Mouse (Mus musculus) heart, embryonic 15.5 days (tissue): ENCODE results near the gene Chd6. TPM values are rescaled to one million over a fixed set of nuclear protein-coding genes. Genes with fewer than 3 reads are reported as not detected.

ENCODE experiments used
- ATAC-seq: fragments of 200-750 bp; cut with Nextera tagmentation; replicated peaks from 2 replicates; pipeline ENCODE4 v1.8.0; 2017; ENCODE audit warnings: low read depth, moderate TSS enrichment; ENCODE audit not compliant: insufficient number of reproducible peaks, insufficient read depth, low FRiP score
- H3K27ac ChIP-seq: fragments of 300-500 bp; sonication (generic); 2 replicates; pipeline ENCODE4 v1.5.1; 2015; ENCODE audit warnings: mild to moderate bottlenecking, inconsistent platforms
- H3K27me3 ChIP-seq: fragments of 300-500 bp; sonication (generic); 2 replicates; pipeline ENCODE4 v1.6.1; 2015; ENCODE audit warnings: inconsistent platforms
- H3K36me3 ChIP-seq: fragments of 300-500 bp; sonication (generic); 2 replicates; pipeline ENCODE4 v1.6.1; 2015; ENCODE audit warnings: mild to moderate bottlenecking, inconsistent platforms
- H3K4me1 ChIP-seq: fragments of 300-500 bp; sonication (generic); replicated peaks from 2 replicates; pipeline ENCODE4 v1.6.1; 2015; ENCODE audit warnings: inconsistent platforms
- H3K4me2 ChIP-seq: fragments of 300-500 bp; sonication (generic); 2 replicates; pipeline ENCODE4 v1.6.1; 2015; ENCODE audit warnings: inconsistent platforms, mild to moderate bottlenecking, moderate library complexity
- H3K4me3 ChIP-seq: fragments of 300-500 bp; sonication (generic); 2 replicates; pipeline ENCODE4 v1.5.1; 2015; ENCODE audit warnings: mild to moderate bottlenecking, inconsistent platforms
- H3K9ac ChIP-seq: fragments of 300-500 bp; sonication (generic); 2 replicates; pipeline ENCODE4 v1.6.1; 2015; ENCODE audit warnings: mild to moderate bottlenecking, inconsistent platforms
- H3K9me3 ChIP-seq: fragments of 300-500 bp; sonication (generic); replicated peaks from 2 replicates; pipeline ENCODE4 v1.6.1; 2016; ENCODE audit warnings: inconsistent platforms
- WGBS: fragments of 180-500 bp; shearing (Covaris S2); methylation state at CpG from one replicate; pipeline ENCODE4 v1.1.7; 2015; ENCODE audit warnings: mixed read lengths; 5-methylcytosine and 5-hydroxymethylcytosine counted together
- polyA plus RNA-seq: library from polyadenylated mRNA; unstranded; fragments of >200 nt; fragmentation: Nextera tagmentation; extraction: Ambion mirVana; gene quantifications from 2 replicates; pipeline ENCODE4 v1.2.1, GENCODE M21; 2015

The Chd6 gene
- polyA plus RNA-seq, 1 experiment from 2014 or later, result 17.1 TPM

GRCm38 (mm10) chr2:161108085-161108927, 569 bp downstream of the Chd6 start:
- H3K9ac ChIP-seq, result peak overlapping the region; percentile 98

GRCm38 (mm10) chr2:161107236-161107635, 1.6 kb downstream of the Chd6 start:
- Histone ChIP-seq H3K4me3 (peak overlapping the region; percentile 98), H3K27ac (no peak overlapping the region), H3K4me2 (peak overlapping the region; percentile 67), H3K9me3 (no peaks in the 10 kb centered on the region), H3K9ac (no peak overlapping the region), H3K27me3 (no peaks in the 10 kb centered on the region), H3K36me3 (no peaks in the 10 kb centered on the region), H3K4me1 (peaks cover 31% of the 10 kb centered on the region)
- no peak for ATAC-seq
- 85% methylated on average over 2 of the region's 2 CpGs for WGBS

More at GRCm38 (mm10) chr2:161108085-161108927, 569 bp downstream of the Chd6 start:
- H3K9me3 ChIP-seq, result no peaks in the 10 kb centered on the region
- WGBS, result under 1% methylated on average over 77 of the region's 77 CpGs
- H3K4me1 ChIP-seq, result peaks cover 29% of the 10 kb centered on the region
- no peaks in the 10 kb centered on the region for H3K36me3 ChIP-seq
- peak overlapping the region; percentile 67 for H3K4me2 ChIP-seq
- peak overlapping the region; percentile 100 for H3K27ac ChIP-seq
- H3K4me3 ChIP-seq, result peak overlapping the region; percentile 98
- no peaks in the 10 kb centered on the region for H3K27me3 ChIP-seq
- peak; percentile 44 for ATAC-seq

GRCm38 (mm10) chr2:161103769-161104168, 5.1 kb downstream of the Chd6 start:
- WGBS, result 68% methylated on average over 5 of the region's 5 CpGs

GRCm38 (mm10) chr2:161102102-161102501, 6.8 kb downstream of the Chd6 start:
- Histone ChIP-seq H3K36me3 (no peaks in the 10 kb centered on the region), H3K4me1 (peaks cover 27% of the 10 kb centered on the region), H3K4me2 (no peak overlapping the region), H3K27me3 (no peaks in the 10 kb centered on the region), H3K27ac (no peak overlapping the region; the same call in 1 of the 2 replicates), H3K9me3 (no peaks in the 10 kb centered on the region), H3K4me3 (no peak overlapping the region), H3K9ac (no peak overlapping the region)
- no peak for ATAC-seq
- WGBS, result 48% methylated on average over 3 of the region's 3 CpGs

More at GRCm38 (mm10) chr2:161103769-161104168, 5.1 kb downstream of the Chd6 start:
- H3K36me3 ChIP-seq, result no peaks in the 10 kb centered on the region
- H3K27me3 ChIP-seq, result no peaks in the 10 kb centered on the region
- no peak overlapping the region for H3K4me3 ChIP-seq
- H3K9me3 ChIP-seq, result no peaks in the 10 kb centered on the region
- H3K9ac ChIP-seq, result no peak overlapping the region
- H3K4me1 ChIP-seq, result peaks cover 33% of the 10 kb centered on the region
- H3K4me2 ChIP-seq, result no peak overlapping the region
- no peak overlapping the region for H3K27ac ChIP-seq
- ATAC-seq, result no peak

GRCm38 (mm10) chr2:161097746-161098145, 11.1 kb downstream of the Chd6 start:
- no peak overlapping the region for H3K4me3 ChIP-seq
- no peaks in the 10 kb centered on the region for H3K36me3 ChIP-seq
- ATAC-seq, result no peak
- H3K27me3 ChIP-seq, result no peaks in the 10 kb centered on the region
- H3K9me3 ChIP-seq, result no peaks in the 10 kb centered on the region
- H3K4me1 ChIP-seq, result peaks cover 16% of the 10 kb centered on the region
- no peak overlapping the region for H3K9ac ChIP-seq
- H3K4me2 ChIP-seq, result no peak overlapping the region
- 90% methylated on average over 5 of the region's 5 CpGs for WGBS
- no peak overlapping the region for H3K27ac ChIP-seq

- Histone ChIP-seq H3K4me2 (no peak overlapping the region), H3K27me3 (no peaks in the 10 kb centered on the region), H3K9me3 (no peaks in the 10 kb centered on the region), H3K27ac (no peak overlapping the region), H3K36me3 (no peaks in the 10 kb centered on the region), H3K4me1 (peaks cover 9% of the 10 kb centered on the region), H3K4me3 (no peak overlapping the region), H3K9ac (no peak overlapping the region)
- 78% methylated on average over 6 of the region's 6 CpGs for WGBS
- no peak for ATAC-seq
Observed at GRCm38 (mm10) chr2:161090746-161091405, 18.0 kb downstream of the Chd6 start.

GRCm38 (mm10) chr2:161090200-161090599, 18.7 kb downstream of the Chd6 start:
- H3K4me2 ChIP-seq, result no peak overlapping the region
- no peak overlapping the region for H3K27ac ChIP-seq
- no peak overlapping the region for H3K9ac ChIP-seq
- H3K4me1 ChIP-seq, result peaks cover 9% of the 10 kb centered on the region
- no peaks in the 10 kb centered on the region for H3K27me3 ChIP-seq
- H3K36me3 ChIP-seq, result no peaks in the 10 kb centered on the region
- WGBS, result 54% methylated on average over 3 of the region's 3 CpGs
- no peak overlapping the region for H3K4me3 ChIP-seq
- H3K9me3 ChIP-seq, result no peaks in the 10 kb centered on the region
- no peak for ATAC-seq

GRCm38 (mm10) chr2:161078590-161078989, 30.3 kb downstream of the Chd6 start:
- 89% methylated on average over 2 of the region's 2 CpGs for WGBS
- no peaks in the 10 kb centered on the region for H3K36me3 ChIP-seq
- no peak overlapping the region for H3K27ac ChIP-seq
- H3K4me2 ChIP-seq, result no peak overlapping the region
- peaks cover 12% of the 10 kb centered on the region for H3K4me1 ChIP-seq
- H3K9me3 ChIP-seq, result no peaks in the 10 kb centered on the region
- H3K27me3 ChIP-seq, result no peaks in the 10 kb centered on the region
- H3K4me3 ChIP-seq, result no peak overlapping the region
- no peak for ATAC-seq
- H3K9ac ChIP-seq, result no peak overlapping the region

GRCm38 (mm10) chr2:161076262-161076661, 32.6 kb downstream of the Chd6 start:
- Histone ChIP-seq H3K4me1 (peaks cover 12% of the 10 kb centered on the region), H3K4me3 (no peak overlapping the region), H3K27ac (no peak overlapping the region), H3K9ac (no peak overlapping the region), H3K27me3 (no peaks in the 10 kb centered on the region), H3K36me3 (no peaks in the 10 kb centered on the region), H3K4me2 (no peak overlapping the region), H3K9me3 (no peaks in the 10 kb centered on the region)
- WGBS, result 40% methylated on average over 4 of the region's 4 CpGs
- ATAC-seq, result no peak

GRCm38 (mm10) chr2:161075553-161075952, 33.3 kb downstream of the Chd6 start:
- H3K4me1 ChIP-seq, result peaks cover 12% of the 10 kb centered on the region
- 61% methylated on average over 5 of the region's 5 CpGs for WGBS
- H3K27me3 ChIP-seq, result no peaks in the 10 kb centered on the region
- ATAC-seq, result no peak
- no peak overlapping the region for H3K27ac ChIP-seq
- no peak overlapping the region for H3K9ac ChIP-seq
- H3K36me3 ChIP-seq, result no peaks in the 10 kb centered on the region
- H3K4me2 ChIP-seq, result no peak overlapping the region
- H3K9me3 ChIP-seq, result no peaks in the 10 kb centered on the region
- no peak overlapping the region for H3K4me3 ChIP-seq

GRCm38 (mm10) chr2:161066097-161066759, 42.6 kb downstream of the Chd6 start:
- ATAC-seq, result no peak
- H3K9me3 ChIP-seq, result no peaks in the 10 kb centered on the region
- H3K4me3 ChIP-seq, result no peak overlapping the region
- WGBS, result 40% methylated on average over 10 of the region's 10 CpGs
- H3K27ac ChIP-seq, result no peak overlapping the region
- H3K4me1 ChIP-seq, result peaks cover 18% of the 10 kb centered on the region
- no peak overlapping the region for H3K9ac ChIP-seq
- no peaks in the 10 kb centered on the region for H3K27me3 ChIP-seq
- no peak overlapping the region for H3K4me2 ChIP-seq
- H3K36me3 ChIP-seq, result no peaks in the 10 kb centered on the region
